Mouse (Mus musculus): ENCODE results near the gene Vmo1. TPM values are rescaled to one million over a fixed set of nuclear protein-coding genes. Genes with fewer than 3 reads are reported as not detected.
"Not testable (repeated sequence)": the region's sequence is repeated elsewhere in the genome, so short reads cannot be mapped to it uniquely, and the experiment has no call there.

The Vmo1 gene
- polyA plus RNA-seq, 1 experiment from 2014 or later, result 1.0 TPM

DNA sequence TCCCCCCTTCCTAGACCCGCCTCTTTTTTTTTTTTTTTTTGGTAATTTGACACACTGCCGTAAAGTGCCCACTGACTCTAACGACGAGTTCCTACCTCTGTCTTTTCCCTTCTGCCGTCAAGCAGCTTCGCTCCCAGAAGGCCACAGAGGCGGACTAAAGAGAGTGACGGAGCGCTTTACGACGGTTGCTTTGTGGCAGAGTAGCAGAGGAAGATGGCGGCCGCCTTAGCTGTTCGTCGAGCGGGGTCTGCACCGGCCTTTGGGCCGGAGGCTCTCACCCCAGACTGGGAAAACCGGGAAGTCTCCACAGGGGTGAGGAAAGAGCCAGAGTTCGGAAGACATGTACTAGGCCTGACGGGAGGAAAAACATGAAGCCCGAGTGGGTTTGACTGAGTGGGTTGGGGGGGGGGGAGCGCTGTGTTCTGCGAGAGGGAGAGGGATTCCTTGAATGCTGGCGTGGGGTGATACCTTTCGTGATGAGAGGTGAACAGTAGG, 10.8 kb upstream of the Vmo1 start, which contains the start of gene Psmb6:
Gene Psmb6 (plus strand): TSS at position 184 of the 495 bp plus-strand sequence.
- under 1% methylated on average over 25 of the region's 26 CpGs for WGBS (ENCODE audit: insufficient replicate concordance)
- ATAC-seq, result peak; percentile 95
- Histone ChIP-seq H3K9me3 (ENCODE audit: low read length) (no peaks in the 10 kb centered on the region), H3K36me3 (replicated peaks; ENCODE audit: insufficient read depth, low read length) (peaks cover 12% of the 10 kb centered on the region), H3K4me3 (ENCODE audit: low read depth, low read length) (peak within 1 kb of the TSS; percentile 86), H3K9ac (replicated peaks) (peak within 1 kb of the TSS; percentile 76), H3K27me3 (ENCODE audit: insufficient read depth, low read length) (no peaks in the 10 kb centered on the region), H3K4me1 (ENCODE audit: insufficient read depth) (peaks cover 6% of the 10 kb centered on the region), H3K4me2 (ENCODE audit: low read depth, low read length) (peak within 1 kb of the TSS; percentile 80), H3K27ac (ENCODE audit: low read depth) (peak within 1 kb of the TSS; percentile 75)
- DNase-seq, result peak; percentile 89
- TF ChIP-seq EP300 (IDR thresholded peaks at IDR 0.05; ENCODE audit: low read depth) (peak; percentile 66), CTCF (IDR thresholded peaks at IDR 0.05; ENCODE audit: low read depth) (no peak)

DNA sequence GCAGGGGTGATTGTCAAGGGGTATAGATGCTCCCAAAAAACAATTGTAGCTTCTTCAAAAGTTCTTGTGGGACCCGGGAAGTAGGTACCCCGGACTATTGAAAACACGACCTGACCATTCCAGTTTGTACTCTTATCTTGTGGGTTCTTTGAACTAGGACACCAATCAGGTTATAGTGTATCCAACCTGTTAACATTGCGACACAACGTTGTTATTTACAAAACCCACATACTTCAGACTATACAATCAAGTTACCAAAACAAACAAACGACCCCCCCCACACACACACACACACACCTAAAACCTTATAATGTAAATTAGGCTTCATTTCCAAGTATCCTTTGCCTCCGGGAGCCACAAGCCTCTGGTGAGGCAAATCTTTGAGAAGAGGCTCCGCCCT, 10.4 kb upstream of the Vmo1 start:
- Histone ChIP-seq H3K36me3 (replicated peaks; ENCODE audit: insufficient read depth, low read length) (peaks cover 12% of the 10 kb centered on the region), H3K27ac (ENCODE audit: low read depth) (peak overlapping the region; percentile 75), H3K4me1 (ENCODE audit: insufficient read depth) (peaks cover 8% of the 10 kb centered on the region), H3K9ac (replicated peaks) (peak overlapping the region; percentile 22; the same call in 1 of the 2 replicates), H3K4me2 (ENCODE audit: low read depth, low read length) (peak overlapping the region; percentile 80), H3K9me3 (ENCODE audit: low read length) (no peaks in the 10 kb centered on the region), H3K4me3 (ENCODE audit: low read depth, low read length) (peak overlapping the region; percentile 86), H3K27me3 (ENCODE audit: insufficient read depth, low read length) (no peaks in the 10 kb centered on the region)
- WGBS (ENCODE audit: insufficient replicate concordance), result 1% methylated on average over 8 of the region's 8 CpGs
- TF ChIP-seq CTCF (IDR thresholded peaks at IDR 0.05; ENCODE audit: low read depth), result no peak
- TF ChIP-seq EP300 (IDR thresholded peaks at IDR 0.05; ENCODE audit: low read depth), result no peak
- no peak for DNase-seq
- peak; percentile 56 for ATAC-seq

DNA sequence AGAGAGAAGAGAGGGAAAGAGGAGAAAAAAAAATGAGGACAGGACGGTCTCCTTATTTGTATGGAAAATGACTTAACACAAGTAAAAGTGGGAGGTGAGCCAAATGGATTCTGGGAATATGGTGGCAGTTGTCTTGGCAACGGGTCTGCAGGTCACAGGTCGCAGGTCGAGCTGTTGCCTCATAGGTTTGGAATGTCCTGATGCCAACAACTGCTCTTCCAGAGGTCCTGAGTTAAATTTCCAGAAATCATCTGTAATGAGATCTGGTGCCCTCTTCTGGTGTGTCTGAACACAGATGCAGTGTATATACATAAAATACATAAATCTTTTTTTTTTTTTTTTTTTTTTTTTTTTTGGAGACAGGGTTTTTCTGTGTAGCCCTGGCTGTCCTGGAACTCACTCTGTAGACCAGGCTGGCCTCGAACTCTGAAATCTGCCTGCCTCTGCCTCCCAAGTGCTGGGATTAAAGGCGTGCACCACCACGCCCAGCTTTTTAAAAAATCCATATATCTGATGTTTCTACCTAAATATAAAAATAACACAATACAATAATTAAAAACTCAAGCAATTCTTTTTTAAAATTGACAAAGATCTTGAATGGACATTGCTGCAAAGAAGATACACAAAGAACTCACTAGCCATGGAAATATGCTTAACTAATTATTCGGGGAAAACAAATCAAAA, 9.0 kb upstream of the Vmo1 start:
- not testable (repeated sequence) for ATAC-seq; H3K4me3 ChIP-seq (ENCODE audit: low read depth, low read length); H3K9ac ChIP-seq (replicated peaks); H3K9me3 ChIP-seq (ENCODE audit: low read length); H3K27me3 ChIP-seq (ENCODE audit: insufficient read depth, low read length); H3K4me2 ChIP-seq (ENCODE audit: low read depth, low read length)
- 0 out of 2 replicates have a peak overlapping the region, but pooled peaks have one; percentile 13 for H3K27ac ChIP-seq (ENCODE audit: low read depth)
- peaks cover 12% of the 10 kb centered on the region for H3K36me3 ChIP-seq (replicated peaks; ENCODE audit: insufficient read depth, low read length)
- 74% methylated on average over 8 of the region's 8 CpGs for WGBS (ENCODE audit: insufficient replicate concordance)
- peak; percentile 54 for DNase-seq
- peaks cover 14% of the 10 kb centered on the region for H3K4me1 ChIP-seq (ENCODE audit: insufficient read depth)
- TF ChIP-seq CTCF (IDR thresholded peaks at IDR 0.05; ENCODE audit: low read depth), result peak; percentile 19

DNA sequence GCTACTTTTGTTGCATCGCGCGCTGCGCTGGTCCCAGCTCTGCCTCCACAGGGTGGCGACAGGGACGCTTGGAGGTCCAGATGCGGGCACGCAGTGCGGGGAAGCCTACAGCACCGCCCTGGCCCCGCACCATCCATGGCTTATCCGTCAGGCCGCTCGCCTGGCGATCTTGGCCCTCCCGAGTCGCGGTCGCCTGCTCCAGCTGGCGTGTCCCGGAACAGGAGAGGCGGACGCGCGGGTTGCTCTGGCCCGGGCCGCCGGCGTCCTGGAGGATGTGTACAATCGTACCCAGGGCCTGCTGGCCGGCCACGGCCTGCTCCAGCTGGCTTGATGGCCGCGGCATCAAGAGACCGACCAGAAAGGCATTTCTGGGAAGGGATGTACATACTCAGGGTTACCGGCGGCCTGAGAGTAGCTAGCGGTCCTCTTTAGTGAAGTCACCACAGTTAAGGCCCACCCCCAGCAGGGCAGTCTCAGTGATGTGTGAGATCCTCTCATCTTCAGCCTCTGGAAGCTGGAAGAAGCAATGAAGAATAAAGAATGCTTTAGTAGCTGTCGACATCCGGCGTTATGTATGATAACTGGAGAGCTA, 5.9 kb upstream of the Vmo1 start:
- DNase-seq (peak; percentile 40), ATAC-seq (peak; percentile 7; the same call in 1 of the 2 replicates)
- no peaks in the 10 kb centered on the region for H3K9me3 ChIP-seq (ENCODE audit: low read length)
- H3K9ac ChIP-seq (replicated peaks), result peak overlapping the region; percentile 49
- H3K27ac ChIP-seq (ENCODE audit: low read depth), result peak overlapping the region; percentile 62
- peak overlapping the region; percentile 25 for H3K4me3 ChIP-seq (ENCODE audit: low read depth, low read length)
- H3K4me1 ChIP-seq (ENCODE audit: insufficient read depth), result peaks cover 8% of the 10 kb centered on the region
- TF ChIP-seq EP300 (IDR thresholded peaks at IDR 0.05; ENCODE audit: low read depth) (no peak), CTCF (IDR thresholded peaks at IDR 0.05; ENCODE audit: low read depth) (0 out of 2 replicates have a peak, but pooled peaks have one; percentile 20)
- 31% methylated on average over 40 of the region's 41 CpGs for WGBS (ENCODE audit: insufficient replicate concordance)
- H3K27me3 ChIP-seq (ENCODE audit: insufficient read depth, low read length), result no peaks in the 10 kb centered on the region
- H3K4me2 ChIP-seq (ENCODE audit: low read depth, low read length), result peak overlapping the region; percentile 59
- no peaks in the 10 kb centered on the region for H3K36me3 ChIP-seq (replicated peaks; ENCODE audit: insufficient read depth, low read length)

DNA sequence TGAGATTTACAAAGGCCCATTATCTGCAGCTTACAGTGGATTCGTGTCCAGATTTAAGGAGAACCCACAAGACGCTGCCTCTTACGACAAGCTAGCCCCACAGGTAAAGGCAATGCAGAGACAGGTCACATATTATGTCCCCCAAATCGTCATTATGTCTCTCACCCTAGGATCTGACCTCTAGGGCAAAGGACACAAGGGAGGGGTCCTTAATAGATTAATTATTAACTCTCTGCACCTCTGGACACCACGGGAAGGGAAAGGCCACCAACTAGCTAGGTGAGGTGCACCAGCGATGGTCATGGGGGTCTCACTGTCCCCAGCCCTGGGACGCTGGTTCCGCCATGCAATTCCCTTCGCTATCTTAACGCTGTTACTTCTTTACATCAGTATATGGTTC, 4.5 kb upstream of the Vmo1 start, which contains the start of gene Gltpd2:
Gene Gltpd2 (plus strand): TSS at position 274 of the 400 bp plus-strand sequence.
- Histone ChIP-seq H3K36me3 (replicated peaks; ENCODE audit: insufficient read depth, low read length) (no peaks in the 10 kb centered on the region), H3K4me1 (ENCODE audit: insufficient read depth) (peaks cover 8% of the 10 kb centered on the region), H3K27ac (ENCODE audit: low read depth) (peak within 1 kb of the TSS; percentile 62), H3K4me3 (ENCODE audit: low read depth, low read length) (peak within 1 kb of the TSS; percentile 25), H3K9ac (replicated peaks) (peak within 1 kb of the TSS; percentile 49), H3K9me3 (ENCODE audit: low read length) (no peaks in the 10 kb centered on the region), H3K4me2 (ENCODE audit: low read depth, low read length) (peak within 1 kb of the TSS; percentile 59), H3K27me3 (ENCODE audit: insufficient read depth, low read length) (no peaks in the 10 kb centered on the region)
- DNase-seq (peak; percentile 24), ATAC-seq (peak; percentile 64; the same call in 1 of the 2 replicates)
- WGBS (ENCODE audit: insufficient replicate concordance), result 65% methylated on average over 10 of the region's 10 CpGs
- TF ChIP-seq EP300 (IDR thresholded peaks at IDR 0.05; ENCODE audit: low read depth), result no peak
- no peak for TF ChIP-seq CTCF (IDR thresholded peaks at IDR 0.05; ENCODE audit: low read depth)

DNA sequence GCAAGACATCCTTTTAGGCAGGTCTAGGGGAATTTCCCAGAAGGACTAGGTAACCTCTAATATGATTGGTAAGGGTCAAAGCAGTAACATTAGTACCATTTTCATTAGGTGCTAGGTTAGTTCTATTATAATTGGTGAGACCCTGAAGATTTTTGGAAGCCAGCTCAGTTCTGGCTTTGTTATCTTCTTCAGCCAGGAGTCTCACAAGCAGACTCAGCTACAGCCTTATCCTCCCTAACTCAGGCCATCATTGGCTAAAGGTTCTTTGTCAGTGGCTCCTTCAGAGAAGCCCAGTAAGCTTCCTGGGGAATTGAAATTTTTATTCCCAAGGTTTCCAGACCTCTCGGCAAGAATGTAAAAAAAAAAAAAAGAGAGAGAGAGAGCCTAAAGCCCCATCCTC, 4.0 kb upstream of the Vmo1 start:
- TF ChIP-seq EP300 (IDR thresholded peaks at IDR 0.05; ENCODE audit: low read depth) (no peak), CTCF (IDR thresholded peaks at IDR 0.05; ENCODE audit: low read depth) (no peak)
- no peak for DNase-seq
- WGBS (ENCODE audit: insufficient replicate concordance), result 33% methylated on average over 1 of the region's 1 CpGs
- ATAC-seq, result no peak
- H3K27me3 ChIP-seq (ENCODE audit: insufficient read depth, low read length), result no peaks in the 10 kb centered on the region
- peaks cover 8% of the 10 kb centered on the region for H3K4me1 ChIP-seq (ENCODE audit: insufficient read depth)
- no peaks in the 10 kb centered on the region for H3K36me3 ChIP-seq (replicated peaks; ENCODE audit: insufficient read depth, low read length)
- no peaks in the 10 kb centered on the region for H3K9me3 ChIP-seq (ENCODE audit: low read length)
- no peak overlapping the region for H3K9ac ChIP-seq (replicated peaks)
- peak overlapping the region; percentile 59 for H3K4me2 ChIP-seq (ENCODE audit: low read depth, low read length)
- H3K4me3 ChIP-seq (ENCODE audit: low read depth, low read length), result no peak overlapping the region
- H3K27ac ChIP-seq (ENCODE audit: low read depth), result peak overlapping the region; percentile 62
